Mouse (Mus musculus) adrenal gland (tissue): ENCODE measurements around the gene Zfp46.

Source experiments
- intact Hi-C: fragments of 180-260 bp; cut with DNase I; formaldehyde crosslinking; loops from one replicate; pipeline ENCODE4 v1.15.1; 2025

Zfp46 gene

GRCm38 (mm10) chr4:136310229-136311041 lies 26.0 kb downstream of the Zfp46 start, which contains the start of gene Hnrnpr:
Hnrnpr (plus strand) TSS chr4:136310942.
- intact Hi-C loops = no loop called here

- intact Hi-C loops = no loop called here
Observed at GRCm38 (mm10) chr4:136311042-136311999, 26.8 kb downstream of the Zfp46 start.

- intact Hi-C loops = no loop called here
Observed at GRCm38 (mm10) chr4:136312616-136313015, 28.1 kb downstream of the Zfp46 start.

- intact Hi-C loops = no loop called here
Observed at GRCm38 (mm10) chr4:136317667-136318066, 33.2 kb downstream of the Zfp46 start.

GRCm38 (mm10) chr4:136320016-136320415 lies 35.5 kb downstream of the Zfp46 start:
- intact Hi-C loops = loop anchor here (5.0 kb wide), 1 partner anchor 63 kb away; no protein-coding TSS in a partner anchor

- intact Hi-C loops = loop anchor here (5.0 kb wide), 1 partner anchor 67 kb away; no protein-coding TSS in a partner anchor
Observed at GRCm38 (mm10) chr4:136324226-136324625, 39.7 kb downstream of the Zfp46 start.

- intact Hi-C loops = no loop called here
Observed at GRCm38 (mm10) chr4:136327238-136327637, 42.8 kb downstream of the Zfp46 start.

- intact Hi-C loops = no loop called here
Observed at GRCm38 (mm10) chr4:136328115-136328514, 43.6 kb downstream of the Zfp46 start.

GRCm38 (mm10) chr4:136331709-136332108 lies 47.2 kb downstream of the Zfp46 start:
- intact Hi-C loops = no loop called here

GRCm38 (mm10) chr4:136333191-136333590 lies 48.7 kb downstream of the Zfp46 start:
- intact Hi-C loops = no loop called here

GRCm38 (mm10) chr4:136335065-136335464 lies 50.6 kb downstream of the Zfp46 start:
- intact Hi-C loops = no loop called here

- intact Hi-C loops = no loop called here
Observed at GRCm38 (mm10) chr4:136337129-136337528, 52.6 kb downstream of the Zfp46 start.
